ENCODE assay signal across 9 mouse cellular contexts in the genomic region with DNA sequence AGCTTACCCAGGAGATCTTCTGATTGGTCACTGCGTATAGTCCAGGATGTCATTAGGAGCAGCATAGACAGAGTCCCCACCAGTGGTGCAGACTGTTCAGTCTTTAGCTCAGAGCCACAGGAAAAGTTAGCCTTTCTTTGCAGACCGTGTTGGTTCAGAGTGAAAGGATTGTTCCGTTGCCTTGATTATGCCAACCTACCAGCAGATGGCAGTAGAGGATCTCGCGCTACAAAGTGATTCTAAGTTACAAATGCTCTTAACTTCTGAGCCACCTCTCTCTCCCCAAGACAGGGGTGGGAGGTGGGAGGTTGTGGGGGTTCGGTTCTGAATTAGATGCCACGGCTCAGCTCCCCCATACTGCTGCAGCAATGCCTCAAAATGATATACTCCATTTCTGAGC. TPM values are rescaled to one million over a fixed set of nuclear protein-coding genes. Genes with fewer than 3 reads are reported as not detected.
DNase-seq lines count a peak whose midpoint lies in the region; ATAC-seq and TF ChIP-seq lines count a peak whose summit lies in the region.
"Had no signal": no experiment of that assay in that cellular context is flagged by ENCODE, and none has a peak within 500 bp of the region (broad histone marks: within the 10 kb centered on the region; RNA-seq: fewer than 3 reads in every experiment).

No protein-coding gene starts in this region.

- H3K27ac ChIP-seq in heart, embryonic 11.5 days (ENCODE audit: low read depth, low read length): no peak overlapping the region
- no peak overlapping the region for H3K27ac ChIP-seq in bone marrow macrophage, adult 2 months (ENCODE audit: insufficient read depth, low read depth, low read length)
- no peak overlapping the region for H3K27ac ChIP-seq in embryonic fibroblast, embryonic 13.5 days (ENCODE audit: insufficient read depth, low read length)
- H3K27ac ChIP-seq in layer of hippocampus, adult 2 months: no peak overlapping the region
- H3K27ac ChIP-seq: neural tube, embryonic 12.5 days had no signal

- no peaks in the 10 kb centered on the region for H3K9me3 ChIP-seq in heart, embryonic 11.5 days (replicated peaks; ENCODE audit: control insufficient read depth, low read length)
- H3K9me3 ChIP-seq: neural tube, embryonic 12.5 days had no signal

- no peak for ATAC-seq in heart, embryonic 11.5 days (replicated peaks; ENCODE audit: insufficient number of reproducible peaks, low FRiP score, low TSS enrichment)

- peak; percentile 55 for TF ChIP-seq CTCF in bone marrow macrophage, adult 2 months (IDR thresholded peaks at IDR 0.05; ENCODE audit: low read depth, low read length)
- 0 out of 2 replicates have a peak, but pooled peaks have one; percentile 39 for TF ChIP-seq CTCF in embryonic fibroblast, embryonic 13.5 days (IDR thresholded peaks at IDR 0.05; ENCODE audit: borderline replicate concordance, insufficient read depth, low read length)
- TF ChIP-seq CTCF in layer of hippocampus, adult 2 months (conservative IDR thresholded peaks at IDR 0.05): peak; percentile 93

- H3K4me2 ChIP-seq in heart, embryonic 11.5 days: no peak overlapping the region
- H3K4me2 ChIP-seq: neural tube, embryonic 12.5 days had no signal

- H3K4me3 ChIP-seq in heart, embryonic 11.5 days (ENCODE audit: low read depth, low read length): no peak overlapping the region
- no peak overlapping the region for H3K4me3 ChIP-seq in bone marrow macrophage, adult 2 months (ENCODE audit: insufficient read depth, low read length)
- H3K4me3 ChIP-seq in embryonic fibroblast, embryonic 13.5 days (ENCODE audit: insufficient read depth, low read length): no peak overlapping the region
- H3K4me3 ChIP-seq in layer of hippocampus, adult 2 months: no peak overlapping the region
- H3K4me3 ChIP-seq: neural tube, embryonic 12.5 days had no signal

- peak; percentile 82 for DNase-seq in heart, adult 11 months
- DNase-seq in heart, postnatal 36 days: peak; percentile 65 to 66
- DNase-seq in layer of hippocampus, adult 2 months (ENCODE audit: low spot score in 2 of 2): peak; percentile 66 to 72
- peak; percentile 67 for DNase-seq in lung, postnatal 14 days
- DNase-seq in right cerebral cortex, postnatal 14 days: peak; percentile 37

- no peaks in the 10 kb centered on the region for H3K27me3 ChIP-seq in heart, embryonic 11.5 days (ENCODE audit: control insufficient read depth, insufficient read depth, low read length)
- H3K27me3 ChIP-seq: neural tube, embryonic 12.5 days had no signal

- H3K36me3 ChIP-seq in heart, embryonic 11.5 days (ENCODE audit: control insufficient read depth, insufficient read depth, low read length): no peaks in the 10 kb centered on the region
- H3K36me3 ChIP-seq: neural tube, embryonic 12.5 days had no signal

- no peak overlapping the region for H3K9ac ChIP-seq in heart, embryonic 11.5 days (ENCODE audit: low read depth, low read length)
- H3K9ac ChIP-seq: neural tube, embryonic 12.5 days had no signal

- WGBS in heart, embryonic 11.5 days (ENCODE audit: insufficient replicate concordance): 8% methylated on average over 7 of the region's 7 CpGs

- H3K4me1 ChIP-seq in heart, embryonic 11.5 days (ENCODE audit: control insufficient read depth, insufficient read depth, low read length): no peaks in the 10 kb centered on the region
- no peaks in the 10 kb centered on the region for H3K4me1 ChIP-seq in bone marrow macrophage, adult 2 months (ENCODE audit: control insufficient read depth, insufficient read depth, low read length)
- H3K4me1 ChIP-seq in embryonic fibroblast, embryonic 13.5 days (ENCODE audit: control insufficient read depth, insufficient read depth, low read length): no peaks in the 10 kb centered on the region
- H3K4me1 ChIP-seq: neural tube, embryonic 12.5 days had no signal

- TF ChIP-seq POLR2A in bone marrow macrophage, adult 2 months (IDR thresholded peaks at IDR 0.05; ENCODE audit: borderline replicate concordance, low read depth, low read length): no peak
- no peak for TF ChIP-seq POLR2A in embryonic fibroblast, embryonic 13.5 days (IDR thresholded peaks at IDR 0.05; ENCODE audit: low read depth, low read length)

- intact Hi-C loops in heart, postnatal 36 days (cut with DNase I): loop anchor here (1.0 kb wide), 2 partner anchors 129 to 364 kb away; no protein-coding TSS in a partner anchor

RNA-seq across cellular contexts. Expression of gene Inpp4a, which starts 27.2 kb away (rescaled TPM):
- polyA plus RNA-seq in heart, embryonic 11.5 days (2014; fragmentation: Nextera tagmentation; extraction: Ambion mirVana): 12.7 and 13.3 TPM in 2 replicates
- polyA plus RNA-seq in bone marrow macrophage, adult 2 months (2012; ENCODE audit: insufficient read depth, insufficient read length, missing spikeins): 40.1 and 40.7 TPM in 2 replicates
- 11.0 and 11.4 TPM in 2 replicates for polyA plus RNA-seq in embryonic fibroblast, embryonic 13.5 days (2011; ENCODE audit: insufficient read length, low read depth, missing spikeins)
- 10 to 100 TPM; 17.0 to 19.8 TPM for total RNA-seq in heart, postnatal 36 days (2021)
- 100 to 1,000 TPM; 168 TPM for total RNA-seq in layer of hippocampus, adult 2 months (2021)

RNA-seq across cellular contexts. Expression of gene Cnga3, which starts 58.2 kb away (rescaled TPM):
- polyA plus RNA-seq in heart, embryonic 11.5 days (2014; fragmentation: Nextera tagmentation; extraction: Ambion mirVana): not detected in 2 replicates
- not detected in 2 replicates for polyA plus RNA-seq in bone marrow macrophage, adult 2 months (2012; ENCODE audit: insufficient read depth, insufficient read length, missing spikeins)
- polyA plus RNA-seq in embryonic fibroblast, embryonic 13.5 days (2011; ENCODE audit: insufficient read length, low read depth, missing spikeins): 0.14 TPM in 1 of 2 replicates, not detected in the other
- under 1 TPM; 0.86 to 0.87 TPM for total RNA-seq in heart, postnatal 36 days (2021)
- under 1 TPM; 0.38 to 0.66 TPM for total RNA-seq in layer of hippocampus, adult 2 months (2021)
- polyA plus RNA-seq: neural tube, embryonic 12.5 days had no signal

Comparison
In these comparisons a context has a peak if more than half of its experiments do, and no peak if none do; other contexts are left out.
1. CTCF ChIP-seq: peak in every context shown above with its lines; median percentile 93 in layer of hippocampus, adult 2 months; 55 in bone marrow macrophage, adult 2 months; 39 in embryonic fibroblast, embryonic 13.5 days.